Mouse (Mus musculus) ZHBTc4 (cell line): ENCODE data around the gene Lingo1.

Experiments used
- DNase-seq: peaks from one replicate; pipeline ENCODE4 v3.0.0-alpha.2; 2011; ENCODE audit warnings: low read depth, low spot score

Gene Lingo1

GRCm38 (mm10) chr9:56795721-56796655 lies at the start of gene Lingo1:
TSS of gene Lingo1 (minus strand) at chr9:56796468.
- DNase-seq, result peak; percentile 72

GRCm38 (mm10) chr9:56844644-56845043 lies 48.4 kb upstream of the Lingo1 start:
- no peak for DNase-seq

- peak; percentile 76 for DNase-seq
Observed at GRCm38 (mm10) chr9:56843679-56844188, 47.5 kb upstream of the Lingo1 start.

GRCm38 (mm10) chr9:56842303-56842719 lies 46.0 kb upstream of the Lingo1 start:
- no peak for DNase-seq

GRCm38 (mm10) chr9:56841864-56842263 lies 45.6 kb upstream of the Lingo1 start:
- no peak for DNase-seq

GRCm38 (mm10) chr9:56840721-56841120 lies 44.5 kb upstream of the Lingo1 start:
- no peak for DNase-seq

GRCm38 (mm10) chr9:56835152-56835551 lies 38.9 kb upstream of the Lingo1 start:
- DNase-seq, result no peak

GRCm38 (mm10) chr9:56832900-56833299 lies 36.6 kb upstream of the Lingo1 start:
- no peak for DNase-seq

GRCm38 (mm10) chr9:56831904-56832303 lies 35.6 kb upstream of the Lingo1 start:
- no peak for DNase-seq

GRCm38 (mm10) chr9:56830162-56830561 lies 33.9 kb upstream of the Lingo1 start:
- DNase-seq, result peak; percentile 70

- no peak for DNase-seq
Observed at GRCm38 (mm10) chr9:56828841-56829240, 32.6 kb upstream of the Lingo1 start.

- DNase-seq, result no peak
Observed at GRCm38 (mm10) chr9:56828146-56828545, 31.9 kb upstream of the Lingo1 start.

GRCm38 (mm10) chr9:56825476-56826213 lies 29.4 kb upstream of the Lingo1 start:
- peak; percentile 39 for DNase-seq

GRCm38 (mm10) chr9:56824900-56825299 lies 28.6 kb upstream of the Lingo1 start:
- DNase-seq, result no peak

- DNase-seq, result no peak
Observed at GRCm38 (mm10) chr9:56810916-56811315, 14.6 kb upstream of the Lingo1 start.

- no peak for DNase-seq
Observed at GRCm38 (mm10) chr9:56807990-56808389, 11.7 kb upstream of the Lingo1 start.

- DNase-seq, result no peak
Observed at GRCm38 (mm10) chr9:56803146-56803545, 6.9 kb upstream of the Lingo1 start.

- peak; percentile 82 for DNase-seq
Observed at GRCm38 (mm10) chr9:56797876-56798275, 1.6 kb upstream of the Lingo1 start.

- peak; percentile 76 for DNase-seq
Observed at GRCm38 (mm10) chr9:56796656-56797131, 426 bp upstream of the Lingo1 start.

- DNase-seq, result no peak
Observed at GRCm38 (mm10) chr9:56791696-56792261, 4.5 kb downstream of the Lingo1 start.

GRCm38 (mm10) chr9:56784576-56784975 lies 11.7 kb downstream of the Lingo1 start:
- DNase-seq, result no peak
